ENCODE assay signal across 25 mouse cellular contexts in the genomic region with DNA sequence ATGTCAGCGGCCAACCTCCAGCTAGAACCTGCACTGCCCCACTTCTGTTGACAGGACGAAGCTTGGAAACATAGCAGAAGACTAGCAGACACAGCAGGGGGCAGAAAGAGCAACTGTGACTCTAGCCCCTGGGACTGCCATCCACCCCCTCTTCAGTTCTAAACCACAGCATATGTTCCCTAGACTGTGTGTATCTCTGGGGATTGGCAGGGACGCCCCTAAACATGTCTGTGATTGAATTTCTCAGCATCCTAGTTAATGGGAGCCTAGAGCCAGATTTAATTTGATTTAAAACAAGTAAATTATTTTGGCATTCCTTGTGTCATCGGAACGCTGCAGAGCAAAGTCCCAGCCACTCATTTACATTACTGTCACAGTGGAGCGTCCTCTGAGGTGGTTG.
"Had no signal": no experiment of that assay in that cellular context is flagged by ENCODE, and none has a peak within 500 bp of the region (broad histone marks: within the 10 kb centered on the region; RNA-seq: fewer than 3 reads in every experiment).

No protein-coding gene starts in this region.

- H3K36me3 ChIP-seq: heart, embryonic 13.5 days; heart, embryonic 15.5 days; hindbrain, embryonic 13.5 days; hindbrain, embryonic 15.5 days; kidney, embryonic 15.5 days; limb, embryonic 13.5 days; limb, embryonic 15.5 days; liver, embryonic 12.5 days had no signal

- DNase-seq: gastrocnemius, postnatal 14 days; gastrocnemius, postnatal 36 days; heart, adult 11 months; heart, adult 2 months; heart, postnatal 14 days; heart, postnatal 36 days; kidney, adult 11 months; kidney, adult 2 months; kidney, adult 9 months; kidney, postnatal 14 days; kidney, postnatal 36 days; left cerebral cortex, postnatal 4 days had no signal

- H3K9ac ChIP-seq: heart, embryonic 13.5 days; heart, embryonic 15.5 days; hindbrain, embryonic 13.5 days; hindbrain, embryonic 15.5 days; kidney, embryonic 15.5 days; limb, embryonic 13.5 days; limb, embryonic 15.5 days; liver, embryonic 12.5 days; liver, embryonic 14.5 days had no signal

- H3K27me3 ChIP-seq: heart, embryonic 15.5 days; hindbrain, embryonic 13.5 days; hindbrain, embryonic 15.5 days; limb, embryonic 13.5 days; limb, embryonic 15.5 days; liver, embryonic 12.5 days had no signal

- H3K4me3 ChIP-seq: heart, adult 2 months; heart, embryonic 13.5 days; heart, embryonic 15.5 days; hindbrain, embryonic 13.5 days; hindbrain, embryonic 15.5 days; kidney, embryonic 15.5 days; limb, embryonic 13.5 days; limb, embryonic 15.5 days; liver, embryonic 12.5 days had no signal

- H3K4me1 ChIP-seq: hindbrain, embryonic 15.5 days; kidney, embryonic 15.5 days; limb, embryonic 13.5 days; limb, embryonic 15.5 days had no signal

- H3K9me3 ChIP-seq: heart, embryonic 13.5 days; heart, embryonic 15.5 days; hindbrain, embryonic 13.5 days; hindbrain, embryonic 15.5 days; kidney, embryonic 15.5 days; limb, embryonic 13.5 days; limb, embryonic 15.5 days; liver, embryonic 12.5 days had no signal

- H3K4me2 ChIP-seq: heart, embryonic 11.5 days; heart, embryonic 13.5 days; heart, embryonic 15.5 days; hindbrain, embryonic 13.5 days; hindbrain, embryonic 15.5 days; kidney, embryonic 15.5 days; limb, embryonic 13.5 days; limb, embryonic 15.5 days; liver, embryonic 12.5 days had no signal

- H3K27ac ChIP-seq: heart, adult 2 months; heart, embryonic 13.5 days; heart, embryonic 15.5 days; hindbrain, embryonic 13.5 days; hindbrain, embryonic 15.5 days; hindbrain, postnatal 0 days; kidney, embryonic 15.5 days; kidney, postnatal 0 days; limb, embryonic 13.5 days; limb, embryonic 15.5 days; liver, embryonic 12.5 days; liver, embryonic 14.5 days had no signal

- ATAC-seq: hindbrain, postnatal 0 days; intestine, embryonic 16.5 days; liver, embryonic 12.5 days had no signal
